Mouse (Mus musculus) 3T3-L1 (cell line): Measurements from ENCODE around the gene Vpreb2.
"Not testable (repeated sequence)": the region's sequence is repeated elsewhere in the genome, so short reads cannot be mapped to it uniquely, and the experiment has no call there.

Experiments
- DNase-seq: peaks from one replicate; pipeline ENCODE4 v3.0.0-alpha.2; 2015; ENCODE audit warnings: low read depth, low spot score

Vpreb2 gene

GRCm38 (mm10) chr16:17987703-17988102 lies 7.5 kb downstream of the Vpreb2 start:
- DNase-seq = peak; percentile 50

GRCm38 (mm10) chr16:17992321-17992720 lies 12.1 kb downstream of the Vpreb2 start:
- not testable (repeated sequence) for DNase-seq

GRCm38 (mm10) chr16:17999668-18000067 lies 19.4 kb downstream of the Vpreb2 start:
- no peak for DNase-seq

GRCm38 (mm10) chr16:18004589-18004988 lies 24.4 kb downstream of the Vpreb2 start:
- no peak for DNase-seq

GRCm38 (mm10) chr16:18007083-18007482 lies 26.9 kb downstream of the Vpreb2 start:
- DNase-seq = no peak

- no peak for DNase-seq
Measured at GRCm38 (mm10) chr16:18011101-18011500, 30.9 kb downstream of the Vpreb2 start.

- not testable (repeated sequence) for DNase-seq
Measured at GRCm38 (mm10) chr16:18016482-18016881, 36.3 kb downstream of the Vpreb2 start.

GRCm38 (mm10) chr16:18022780-18023557 lies 42.7 kb downstream of the Vpreb2 start:
- no peak for DNase-seq

GRCm38 (mm10) chr16:18027371-18027770 lies 47.1 kb downstream of the Vpreb2 start:
- peak; percentile 74 for DNase-seq
